In the genomic region with DNA sequence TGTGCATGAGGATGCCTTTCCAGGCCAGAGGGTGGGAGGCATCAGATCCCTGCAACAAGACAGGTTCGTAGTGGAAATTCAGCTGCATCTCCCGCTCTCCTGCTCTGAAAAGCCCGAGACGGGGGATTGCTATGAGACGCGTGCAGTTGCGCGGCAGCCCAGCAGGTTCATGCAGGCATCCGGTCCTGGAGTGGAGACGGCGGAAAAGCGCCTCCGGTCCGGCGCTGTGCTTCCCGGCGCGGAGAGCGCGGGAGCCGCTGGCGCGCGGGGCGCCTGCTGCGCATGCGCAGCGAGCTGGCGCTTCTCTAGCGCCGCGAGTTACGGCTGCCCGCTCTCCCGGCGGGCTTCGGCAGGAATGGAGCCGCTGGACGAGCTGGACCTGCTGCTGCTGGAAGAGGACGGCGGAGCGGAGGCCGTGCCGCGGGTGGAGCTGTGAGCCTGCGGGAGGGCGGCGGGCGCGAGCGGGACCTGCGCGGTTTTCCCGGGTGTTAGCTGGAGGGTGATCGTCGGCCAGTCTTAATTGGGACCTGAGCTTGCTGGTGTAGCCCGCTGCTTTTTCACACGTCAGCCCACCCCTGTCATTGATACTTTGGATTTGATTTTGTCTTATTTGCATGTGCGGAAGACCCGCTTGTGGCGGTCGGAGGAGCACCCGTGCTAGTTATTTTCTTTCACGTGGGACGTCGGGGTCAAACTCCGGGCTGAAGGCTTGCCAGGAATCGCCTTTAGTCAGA, we compare ENCODE assay signal across 8 mouse cellular contexts. TPM values are rescaled to one million over a fixed set of nuclear protein-coding genes. Genes with fewer than 3 reads are reported as not detected.
DNase-seq lines count a peak whose midpoint lies in the region; ATAC-seq lines count a peak whose summit lies in the region.

TSS of gene Dna2 (plus strand) at position 289 of the 734 bp plus-strand sequence.

- no peaks in the 10 kb centered on the region for H3K79me2 ChIP-seq in macrophage (ENCODE audit: inconsistent target)

- peak; percentile 73 for DNase-seq in T-cell, adult 2 months (ENCODE audit: low spot score)
- peak; percentile 82 to 84 for DNase-seq in cerebellum, postnatal 25 days
- peak; percentile 70 to 79 for DNase-seq in frontal cortex, postnatal 36 days (ENCODE audit: low spot score in 2 of 2)
- DNase-seq in left cerebral cortex, adult 18-20 months (ENCODE audit: low spot score in 2 of 2) = peak; percentile 65 to 81
- DNase-seq in right cerebral cortex, adult 18-20 months = peak; percentile 77
- DNase-seq in urinary bladder, postnatal 25 days (ENCODE audit: low spot score) = peak; percentile 57

- 0% methylated on average over 66 of the region's 68 CpGs for WGBS in hindbrain, embryonic 16.5 days
- under 1% methylated on average over 67 of the region's 68 CpGs for WGBS in macrophage (ENCODE audit: missing documents)

- 0 out of 2 replicates have a peak, but pooled peaks cover 2% of the 10 kb centered on the region for H3K4me1 ChIP-seq in hindbrain, embryonic 16.5 days (ENCODE audit: control insufficient read depth, insufficient read depth, low read depth, low read length)

- no peaks in the 10 kb centered on the region for H3K9me3 ChIP-seq in hindbrain, embryonic 16.5 days (ENCODE audit: control insufficient read depth, low read length)

- peak; percentile 97 for ATAC-seq in hindbrain, embryonic 16.5 days

- peak within 1 kb of the TSS; percentile 68 for H3K4me3 ChIP-seq in hindbrain, embryonic 16.5 days (ENCODE audit: low read length)
- H3K4me3 ChIP-seq in macrophage (ENCODE audit: inconsistent target) = peak within 1 kb of the TSS; percentile 52

- peaks cover 18% of the 10 kb centered on the region for H3K36me3 ChIP-seq in hindbrain, embryonic 16.5 days (ENCODE audit: control insufficient read depth, insufficient read depth, low read length)
- H3K36me3 ChIP-seq in macrophage (ENCODE audit: inconsistent target) = no peaks in the 10 kb centered on the region

- H3K9ac ChIP-seq in hindbrain, embryonic 16.5 days (ENCODE audit: low read depth, low read length) = peak within 1 kb of the TSS; percentile 74

- H3K27me3 ChIP-seq in hindbrain, embryonic 16.5 days (replicated peaks; ENCODE audit: control insufficient read depth, insufficient read depth, low read length) = no peaks in the 10 kb centered on the region

- H3K27ac ChIP-seq in hindbrain, embryonic 16.5 days (ENCODE audit: low read depth, low read length) = peak within 1 kb of the TSS; percentile 78
- H3K27ac ChIP-seq in macrophage = peak within 1 kb of the TSS; percentile 64

- peak within 1 kb of the TSS; percentile 87 for H3K4me2 ChIP-seq in hindbrain, embryonic 16.5 days (ENCODE audit: low read length)

RNA-seq across cellular contexts. Expression of gene Dna2, which starts in this region (rescaled TPM):
- 4.0 and 5.1 TPM in 2 replicates for polyA plus RNA-seq in hindbrain, embryonic 16.5 days (2015; fragmentation: Nextera tagmentation; extraction: Ambion mirVana)
- total RNA-seq in left cerebral cortex, adult 18-20 months (2021) = 1 to 10 TPM in 1 of 2 experiments, under 1 TPM in 1; 0.98 to 1.2 TPM
- 10 to 100 TPM in 17 of 26 experiments, 1 to 10 TPM in 9; 1.8 to 46.4 (median 16.0) TPM for total RNA-seq in macrophage (2018; cell fraction: chromatin; rRNA removed)
- 1 to 10 TPM in 25 of 26 experiments, under 1 TPM in 1; 0.62 to 6.4 (median 3.5) TPM for total RNA-seq in macrophage (2018; cell fraction: cytosol; rRNA removed)
- total RNA-seq in macrophage (2018; cell fraction: nucleus; rRNA removed) = 10 to 100 TPM in 13 of 26 experiments, 1 to 10 TPM in 13; 2.1 to 41.7 (median 9.8) TPM
- 5.2 to 7.5 TPM (median 5.8 TPM) in 3 replicates for polyA plus RNA-seq in macrophage (2018)

Comparison
In these comparisons a context has a peak if more than half of its experiments do, and no peak if none do; other contexts are left out.
1. Peak in every context shown above with its lines: DNase-seq, ATAC-seq, H3K4me3 ChIP-seq and H3K27ac ChIP-seq.